Mouse (Mus musculus) CH12.LX (cell line): ENCODE measurements at regions not wholly inside any gene's neighbourhood (a gene's known extent, or its start where the extent isn't known, plus 50 kb on each side); places are given as distances from the start of the nearest gene placed in this dataset.

ENCODE experiments used
- DNase-seq: peaks from one replicate; pipeline ENCODE4 v3.0.0-alpha.2; 2013; ENCODE audit errors: extremely low read depth
- H3K27ac ChIP-seq: 2 replicates; pipeline ENCODE4 v1.5.1; 2012; ENCODE audit warnings: low read depth, mild to moderate bottlenecking, control low read depth, moderate library complexity; ENCODE audit not compliant: insufficient read depth
- H3K27me3 ChIP-seq: replicated peaks from 2 replicates; pipeline ENCODE3; 2012; ENCODE audit warnings: inconsistent platforms
- H3K36me3 ChIP-seq, 2 experiments: replicated peaks in 1 of 2; 2 replicates each; pipeline versions ENCODE3 to v1.6.1; 2012; ENCODE audit warnings: inconsistent platforms in 1 of 2, low read length in 1 of 2, mild to moderate bottlenecking in 1 of 2, mixed read lengths in 1 of 2, moderate library complexity in 1 of 2; ENCODE audit not compliant: control insufficient read depth in 1 of 2, insufficient read depth in 1 of 2
- H3K4me1 ChIP-seq, 2 experiments: 2 replicates each; pipeline ENCODE4 v1.6.1; 2012; ENCODE audit warnings: inconsistent platforms in 1 of 2, moderate library complexity in 1 of 2; ENCODE audit not compliant: insufficient read depth in 2 of 2, control insufficient read depth in 1 of 2
- H3K4me2 ChIP-seq: 2 replicates; pipeline ENCODE4 v1.6.1; 2012; ENCODE audit warnings: low read depth, mild to moderate bottlenecking, control low read depth; ENCODE audit not compliant: poor library complexity, insufficient read depth, severe bottlenecking
- H3K4me3 ChIP-seq, 3 experiments: fragments of 150-350 bp in 1 of 3; sonication (generic) in 1 of 3; replicated peaks in 1 of 3; 2 replicates each; pipeline versions ENCODE3 to v1.5.1; 2011 to 2012; ENCODE audit warnings: low read depth in 2 of 3, low read length in 2 of 3, mild to moderate bottlenecking in 2 of 3, moderate library complexity in 2 of 3, control low read depth in 1 of 3, improper control_type of control experiment in 1 of 3, inconsistent platforms in 1 of 3, mixed read lengths in 1 of 3; ENCODE audit not compliant: poor library complexity in 1 of 3
- H3K79me2 ChIP-seq: replicated peaks from 2 replicates; pipeline ENCODE4 v1.6.1; 2012; ENCODE audit warnings: mild to moderate bottlenecking, moderate library complexity; ENCODE audit not compliant: control insufficient read depth, poor library complexity, insufficient read depth, severe bottlenecking; ENCODE audit errors: extremely low read depth
- H3K9ac ChIP-seq: 2 replicates; pipeline ENCODE4 v1.6.1; 2012; ENCODE audit warnings: low read depth, mild to moderate bottlenecking, control low read depth, moderate library complexity; ENCODE audit not compliant: insufficient read depth
- H3K9me3 ChIP-seq: replicated peaks from 2 replicates; pipeline ENCODE3; 2012; ENCODE audit warnings: low read length, inconsistent platforms, mixed read lengths
- BHLHE40 ChIP-seq: IDR thresholded peaks from 2 replicates; pipeline ENCODE4 v1.6.1; 2011; ENCODE audit warnings: mild to moderate bottlenecking, low read depth, low read length, improper control_type of control experiment
- CHD1 ChIP-seq: IDR thresholded peaks from 2 replicates; pipeline ENCODE4 v1.6.1; 2012; ENCODE audit warnings: low read depth, low read length, improper control_type of control experiment, inconsistent platforms
- CHD2 ChIP-seq: IDR thresholded peaks from 2 replicates; pipeline ENCODE4 v1.6.1; 2011; ENCODE audit warnings: low read length, improper control_type of control experiment
- E2F4 ChIP-seq: IDR thresholded peaks from 2 replicates; pipeline ENCODE4 v1.6.1; 2011; ENCODE audit warnings: low read depth, low read length, improper control_type of control experiment; ENCODE audit not compliant: insufficient replicate concordance
- ETS1 ChIP-seq: conservative IDR thresholded peaks from 2 replicates; pipeline ENCODE4 v1.6.1; 2012; ENCODE audit warnings: low read depth, mild to moderate bottlenecking, inconsistent platforms, low read length, improper control_type of control experiment, moderate library complexity
- HCFC1 ChIP-seq: IDR thresholded peaks from 2 replicates; pipeline ENCODE4 v1.6.1; 2012; ENCODE audit warnings: low read depth, mild to moderate bottlenecking, inconsistent platforms, low read length, improper control_type of control experiment
- IRF4 ChIP-seq: IDR thresholded peaks from 2 replicates; pipeline ENCODE4 v1.6.1; 2014; ENCODE audit warnings: low read depth, mild to moderate bottlenecking, inconsistent platforms, low read length, improper control_type of control experiment
- JUN ChIP-seq: IDR thresholded peaks from 2 replicates; pipeline ENCODE4 v1.6.1; 2011; ENCODE audit warnings: low read depth, mild to moderate bottlenecking, low read length, improper control_type of control experiment, moderate library complexity; ENCODE audit not compliant: insufficient read depth
- JUND ChIP-seq: conservative IDR thresholded peaks from 2 replicates; pipeline ENCODE4 v1.6.1; 2011; ENCODE audit warnings: low read depth, low read length, improper control_type of control experiment
- MAFK ChIP-seq: IDR thresholded peaks from 2 replicates; pipeline ENCODE4 v1.6.1; 2011; ENCODE audit warnings: low read length, improper control_type of control experiment; ENCODE audit not compliant: insufficient replicate concordance
- MAX ChIP-seq: IDR thresholded peaks from 2 replicates; pipeline ENCODE4 v1.6.1; 2011; ENCODE audit warnings: low read length, improper control_type of control experiment
- MXI1 ChIP-seq: IDR thresholded peaks from 2 replicates; pipeline ENCODE4 v1.6.1; 2011; ENCODE audit warnings: mild to moderate bottlenecking, low read depth, low read length, improper control_type of control experiment
- NELFE ChIP-seq: IDR thresholded peaks from 2 replicates; pipeline ENCODE4 v1.6.1; 2011; ENCODE audit warnings: low read depth, low read length, improper control_type of control experiment
- PAX5 ChIP-seq: IDR thresholded peaks from 2 replicates; pipeline ENCODE4 v1.6.1; 2012; ENCODE audit warnings: low read length, inconsistent platforms, mixed read lengths
- POLR2A ChIP-seq: IDR thresholded peaks from 2 replicates; pipeline ENCODE4 v1.6.1; 2011; ENCODE audit warnings: low read depth, mild to moderate bottlenecking, improper control_type of control experiment, low read length
- POLR2AphosphoS2 ChIP-seq: IDR thresholded peaks from 2 replicates; pipeline ENCODE4 v1.6.1; 2011; ENCODE audit warnings: low read depth, low read length, improper control_type of control experiment
- RAD21 ChIP-seq: IDR thresholded peaks from 2 replicates; pipeline ENCODE4 v1.6.1; 2011; ENCODE audit warnings: low read depth, mild to moderate bottlenecking, low read length, improper control_type of control experiment, moderate library complexity
- RCOR1 ChIP-seq: conservative IDR thresholded peaks from 2 replicates; pipeline ENCODE4 v1.6.1; 2012; ENCODE audit warnings: low read depth, mild to moderate bottlenecking, inconsistent platforms, low read length, improper control_type of control experiment
- SIN3A ChIP-seq: IDR thresholded peaks from 2 replicates; pipeline ENCODE4 v1.6.1; 2012; ENCODE audit warnings: low read length, improper control_type of control experiment, inconsistent platforms
- SMC3 ChIP-seq: IDR thresholded peaks from 2 replicates; pipeline ENCODE4 v1.6.1; 2011; ENCODE audit warnings: low read depth, low read length, improper control_type of control experiment
- TBP ChIP-seq: conservative IDR thresholded peaks from 2 replicates; pipeline ENCODE4 v1.6.1; 2011; ENCODE audit warnings: low read depth, low read length, improper control_type of control experiment
- TCF12 ChIP-seq: IDR thresholded peaks from 2 replicates; pipeline ENCODE4 v1.6.1; 2014; ENCODE audit warnings: low read depth, mild to moderate bottlenecking, inconsistent platforms, low read length, improper control_type of control experiment
- USF1 ChIP-seq: IDR thresholded peaks from 2 replicates; pipeline ENCODE4 v1.6.1; 2014; ENCODE audit warnings: low read depth, mild to moderate bottlenecking, inconsistent platforms, low read length, improper control_type of control experiment
- ZC3H11A ChIP-seq: IDR thresholded peaks from 2 replicates; pipeline ENCODE4 v1.6.1; 2012; ENCODE audit warnings: low read depth, mild to moderate bottlenecking, inconsistent platforms, low read length, improper control_type of control experiment
- ZKSCAN1 ChIP-seq: IDR thresholded peaks from 2 replicates; pipeline ENCODE4 v1.6.1; 2012; ENCODE audit warnings: low read depth, inconsistent platforms, low read length, improper control_type of control experiment, borderline replicate concordance
- ZNF384 ChIP-seq: IDR thresholded peaks from 2 replicates; pipeline ENCODE4 v1.6.1; 2012; ENCODE audit warnings: low read depth, low read length, improper control_type of control experiment, inconsistent platforms
- dilution Hi-C: fragments of 300-500 bp; cut with MboI; formaldehyde crosslinking; loops from 2 replicates; pipeline ENCODE4 v1.14.3; 2020; ENCODE audit warnings: low sequenced_read_pairs; ENCODE audit not compliant: extremely low pct_unique_long_range_greater_than_20kb, extremely low pct_ligation_motif_present
- in situ Hi-C: fragments of 300-500 bp; cut with MboI; formaldehyde crosslinking; loops from 3 replicates; pipeline ENCODE4 v1.14.3; 2019; ENCODE audit warnings: low sequenced_read_pairs, low pct_ligation_motif_present, low pct_unique_long_range_greater_than_20kb, mixed read lengths

GRCm38 (mm10) chr1:15034047-15034446 lies 1059.1 kb downstream of the 4930444P10Rik start:
- TF ChIP-seq RAD21, result no peak
- TF ChIP-seq POLR2A, result no peak
- no peak for TF ChIP-seq TBP
- no peak for TF ChIP-seq ETS1
- TF ChIP-seq CHD2, result no peak
- no peak for TF ChIP-seq PAX5
- TF ChIP-seq IRF4, result no peak
- TF ChIP-seq BHLHE40, result no peak
- no peak for TF ChIP-seq SMC3
- TF ChIP-seq POLR2AphosphoS2, result no peak
- no peak for TF ChIP-seq ZKSCAN1
- TF ChIP-seq ZNF384, result no peak
- no peak for TF ChIP-seq TCF12
- TF ChIP-seq JUND, result no peak
- no peak for TF ChIP-seq MAX
- no peak for TF ChIP-seq MXI1
- TF ChIP-seq HCFC1, result no peak
- TF ChIP-seq USF1, result no peak
- Histone ChIP-seq H3K36me3 (no peaks in the 10 kb centered on the region), H3K4me3 (no peak overlapping the region), H3K27me3 (no peaks in the 10 kb centered on the region), H3K4me2 (no peak overlapping the region), H3K9ac (no peak overlapping the region), H3K9me3 (no peaks in the 10 kb centered on the region), H3K79me2 (no peaks in the 10 kb centered on the region), H3K27ac (no peak overlapping the region), H3K4me1 (no peaks in the 10 kb centered on the region)
- in situ Hi-C loops, result no loop called here
- dilution Hi-C loops, result no loop called here
- DNase-seq, result no peak

GRCm38 (mm10) chr1:15018460-15018779 lies 1074.7 kb downstream of the 4930444P10Rik start:
- Histone ChIP-seq H3K9me3 (no peaks in the 10 kb centered on the region), H3K27ac (no peak overlapping the region), H3K27me3 (no peaks in the 10 kb centered on the region), H3K9ac (no peak overlapping the region), H3K4me2 (no peak overlapping the region), H3K4me1 (peaks cover 5 to 15% of the 10 kb centered on the region in 2 experiments; a peak in 3 of 4 replicates), H3K4me3 (no peak overlapping the region), H3K36me3 (no peaks in the 10 kb centered on the region), H3K79me2 (no peaks in the 10 kb centered on the region)
- dilution Hi-C loops, result no loop called here
- no peak for DNase-seq
- in situ Hi-C loops, result loop anchor here (25.0 kb wide), 2 partner anchors 594 to 669 kb away; no protein-coding TSS in a partner anchor
- TF ChIP-seq MXI1 (no peak), ZKSCAN1 (no peak), NELFE (no peak), PAX5 (no peak), BHLHE40 (no peak), MAFK (no peak), CHD1 (no peak), SIN3A (no peak), JUN (no peak), ZC3H11A (no peak), E2F4 (no peak), RCOR1 (no peak)
- TF ChIP-seq, all 38 proteins: peak for 0
